Mouse (Mus musculus) NIH3T3 (cell line): ENCODE results near the gene Ccdc85b.
"Not testable (repeated sequence)": the region's sequence is repeated elsewhere in the genome, so short reads cannot be mapped to it uniquely, and the experiment has no call there.

Experiments used
- DNase-seq: peaks from one replicate; pipeline ENCODE4 v3.0.0-alpha.2; 2012; ENCODE audit warnings: low read depth

The Ccdc85b gene

DNA sequence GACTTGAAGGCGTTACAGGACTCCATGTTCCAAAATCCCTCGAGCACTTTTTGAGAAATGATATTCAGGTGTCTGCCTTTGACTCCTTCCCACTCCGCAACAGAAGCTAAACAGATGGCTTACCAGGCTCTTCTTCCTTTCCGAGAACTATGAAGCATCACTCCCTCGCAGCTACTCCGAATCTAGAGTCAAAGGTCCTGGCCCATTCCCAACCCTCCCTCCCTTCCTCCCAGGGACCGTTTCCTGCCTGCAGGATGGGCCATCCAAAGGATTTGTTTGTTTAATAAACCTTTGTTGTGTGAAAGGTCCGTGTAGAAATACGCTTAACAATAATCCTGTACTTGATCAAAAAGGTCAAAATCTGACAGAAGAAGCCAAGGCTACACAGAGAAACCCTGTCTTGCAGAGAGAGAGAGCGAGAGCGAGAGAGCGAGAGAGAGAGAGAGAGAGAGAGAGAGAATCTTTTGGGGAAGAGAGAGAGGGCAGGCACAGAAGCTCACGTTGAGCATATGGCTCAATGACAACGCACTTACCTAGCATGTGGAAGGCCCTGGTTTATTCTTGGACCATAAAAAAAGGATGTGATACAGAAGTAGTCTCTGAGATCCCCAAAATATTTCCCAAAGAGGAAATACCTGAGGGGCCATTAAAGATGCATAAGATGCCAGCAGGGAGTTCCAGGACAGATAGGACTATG lies at the start of gene Ccdc85b:
TSS of gene Ccdc85b (minus strand) at position 149 of the 697 bp plus-strand sequence.
- DNase-seq: no peak

DNA sequence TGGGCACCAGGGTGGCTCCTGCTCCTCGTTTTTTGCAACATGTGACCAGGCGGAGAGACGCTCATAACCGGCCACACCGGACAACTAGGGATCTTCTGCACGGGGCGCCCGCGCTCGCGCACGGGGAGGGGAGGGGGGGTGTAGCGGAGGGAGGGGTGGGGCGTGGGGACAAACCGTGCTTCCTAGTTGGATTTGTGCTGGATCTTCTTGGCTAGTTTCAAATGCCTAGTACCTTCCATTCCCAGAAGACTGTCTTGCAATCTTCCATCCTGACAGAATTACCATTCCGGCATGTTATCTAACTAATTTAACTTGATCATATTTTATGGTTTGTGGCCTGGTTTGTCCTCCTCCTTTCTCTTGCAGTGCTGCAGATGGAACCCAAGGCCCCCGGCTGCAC lies 46.0 kb upstream of the Ccdc85b start, which contains the start of gene 1700020D05Rik:
TSS of gene 1700020D05Rik (minus strand) at position 101 of the 400 bp plus-strand sequence.
- peak; percentile 43 for DNase-seq

DNA sequence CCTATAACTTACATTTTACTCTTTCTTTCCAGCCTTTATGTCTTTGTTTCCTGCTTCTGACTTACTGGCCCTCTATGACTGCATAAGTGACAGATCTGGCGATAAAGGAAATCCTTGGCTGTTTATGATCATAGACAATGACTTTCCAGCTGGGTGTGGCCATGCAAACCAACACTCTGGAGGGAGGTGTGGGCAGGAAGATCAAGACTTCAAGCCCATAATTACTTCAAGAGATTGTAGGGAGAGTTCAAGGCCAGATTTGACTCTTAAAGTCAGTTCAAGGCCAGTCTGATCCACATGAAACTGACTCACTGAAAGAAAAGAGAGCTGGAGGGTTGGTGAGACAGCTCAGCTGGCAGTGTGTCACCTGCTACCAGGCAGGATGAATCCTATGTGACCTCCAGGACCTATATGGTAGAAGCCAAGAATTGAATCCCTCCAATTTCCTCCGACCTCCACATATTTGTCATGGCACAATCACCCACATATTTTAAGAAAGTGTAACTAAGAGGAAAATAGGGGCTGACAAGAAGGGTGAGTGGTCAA lies 42.7 kb upstream of the Ccdc85b start:
- DNase-seq: no peak

DNA sequence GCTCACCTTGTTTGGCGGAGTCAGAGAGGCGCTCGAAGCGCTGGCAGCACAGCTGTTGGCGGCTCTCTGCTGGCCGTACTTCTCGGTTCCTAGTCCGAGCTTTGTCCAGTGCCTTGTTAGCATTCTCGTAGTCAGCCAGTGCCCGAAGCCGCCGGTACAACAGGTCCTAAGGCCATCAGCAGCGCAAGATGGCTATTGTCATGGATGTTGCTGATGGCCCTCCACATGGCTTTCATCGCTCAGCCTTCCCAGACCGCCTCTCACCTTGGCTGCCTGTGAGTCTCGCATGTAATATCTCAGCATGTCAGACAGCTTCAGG lies 38.3 kb upstream of the Ccdc85b start:
- no peak for DNase-seq

GRCm38 (mm10) chr19:5495353-5496051 lies 37.8 kb upstream of the Ccdc85b start:
- DNase-seq: no peak

DNA sequence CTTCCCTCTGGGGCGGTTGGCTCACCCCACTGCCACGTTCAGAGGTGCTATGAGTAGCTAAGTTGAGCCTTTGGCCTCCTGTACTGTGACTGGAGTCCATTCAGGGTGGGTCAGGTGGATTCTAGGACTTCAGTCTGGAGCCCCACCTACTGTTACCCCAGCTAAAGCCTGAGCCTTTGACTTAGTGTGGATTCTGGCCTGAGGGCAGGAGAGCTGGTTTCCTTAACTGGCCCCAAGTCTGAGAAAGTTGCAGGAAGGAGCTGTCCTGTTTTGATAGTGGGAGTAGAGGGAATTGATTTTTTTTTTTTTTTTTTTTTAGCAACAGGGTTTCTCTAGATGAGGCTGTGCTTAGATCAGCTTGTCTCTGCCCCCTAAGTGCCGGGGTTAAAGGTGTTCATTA lies 36.6 kb upstream of the Ccdc85b start:
- DNase-seq: no peak

DNA sequence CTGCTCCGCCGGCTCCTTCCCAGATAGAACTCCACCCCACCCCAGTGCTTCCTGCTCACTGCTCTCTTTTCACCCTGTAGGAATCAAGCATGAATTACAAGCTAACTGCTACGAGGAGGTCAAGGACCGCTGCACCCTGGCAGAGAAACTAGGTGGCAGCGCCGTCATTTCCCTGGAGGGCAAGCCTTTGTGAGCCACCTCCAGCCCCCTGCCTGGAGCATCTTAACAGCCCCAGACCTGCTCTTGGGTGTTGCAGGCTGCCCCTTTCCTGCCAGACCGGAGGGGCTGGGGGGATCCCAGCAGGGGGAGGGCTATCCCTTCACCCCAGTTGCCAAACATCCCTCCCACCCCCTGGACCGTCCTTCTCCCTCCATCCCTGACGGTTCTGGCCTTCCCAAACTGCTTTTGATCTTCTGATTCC lies 35.6 kb upstream of the Ccdc85b start:
- not testable (repeated sequence) for DNase-seq

- no peak for DNase-seq
These were observed 34.9 kb upstream of the Ccdc85b start for GRCm38 (mm10) chr19:5492641-5493040.

DNA sequence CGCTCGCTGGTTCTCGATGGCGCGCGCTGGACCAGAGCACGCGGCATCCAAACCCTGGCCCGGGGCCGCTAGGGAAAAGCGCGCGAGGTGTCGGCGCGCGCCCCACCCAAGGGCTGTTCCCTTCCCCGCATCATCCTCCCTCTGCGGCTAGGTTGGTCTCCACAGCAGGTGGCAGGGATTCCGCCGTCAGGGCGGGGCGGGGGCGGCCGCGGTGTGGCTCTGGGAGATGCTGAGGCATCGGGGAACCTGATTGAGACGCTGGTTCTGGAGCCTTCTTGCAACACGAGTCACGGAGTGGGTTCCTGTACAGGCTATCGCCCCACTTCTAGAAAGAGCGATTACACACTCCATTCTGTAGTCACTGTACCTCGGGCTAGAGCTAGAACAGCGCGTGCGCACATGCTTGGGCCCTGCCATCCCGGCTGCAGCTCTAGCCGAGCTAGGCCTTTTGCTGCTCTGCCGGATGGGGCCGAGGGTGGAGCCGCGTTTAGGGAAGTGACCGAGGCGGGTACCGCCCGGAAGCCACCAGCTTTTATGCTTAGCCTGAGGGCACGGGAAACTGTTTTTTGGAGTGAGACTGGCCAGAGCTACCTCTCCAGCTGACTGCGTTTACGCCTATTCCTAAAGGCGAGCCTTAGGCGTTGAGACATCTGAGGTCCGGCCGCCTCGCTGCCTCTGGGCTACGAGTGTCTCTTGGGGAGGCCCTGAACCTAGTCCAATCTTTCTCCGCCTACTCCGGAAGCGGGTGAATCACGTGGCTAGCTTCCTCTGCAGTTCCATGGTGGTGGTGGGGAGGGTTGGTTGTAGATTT lies 33.4 kb upstream of the Ccdc85b start:
- peak; percentile 94 for DNase-seq

DNA sequence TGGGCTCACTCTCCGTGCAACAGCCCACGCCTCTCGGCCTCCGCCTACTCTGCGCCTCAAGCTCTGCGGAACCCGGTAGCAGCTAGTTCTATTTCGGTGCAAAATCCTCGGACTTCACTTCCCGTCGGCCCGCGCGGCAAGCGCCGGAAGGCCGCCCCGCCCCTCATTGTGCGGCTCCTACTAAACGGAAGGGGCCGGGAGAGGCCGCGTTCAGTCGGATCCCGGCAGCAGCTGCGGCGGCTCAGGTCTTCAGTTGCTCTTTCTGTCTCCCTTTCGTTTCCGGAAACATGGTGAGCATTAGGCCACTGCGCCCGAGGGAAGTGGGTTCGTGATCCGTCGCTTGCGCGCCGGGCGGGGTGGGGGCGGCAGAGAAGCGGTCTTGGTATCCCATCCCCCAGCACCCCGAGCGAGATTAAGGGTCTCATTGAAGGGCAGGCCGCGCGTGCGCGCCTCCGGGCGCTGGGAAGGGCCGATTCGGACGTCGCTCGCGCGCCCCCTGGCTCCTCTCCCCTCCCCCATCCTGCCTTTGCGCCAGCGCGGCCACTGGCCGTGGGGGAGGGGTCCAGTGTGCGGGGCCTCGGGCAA lies 32.7 kb upstream of the Ccdc85b start, which contains the start of gene Cfl1:
TSS of gene Cfl1 (plus strand) at position 143 of the 585 bp plus-strand sequence.
- DNase-seq: peak; percentile 99

DNA sequence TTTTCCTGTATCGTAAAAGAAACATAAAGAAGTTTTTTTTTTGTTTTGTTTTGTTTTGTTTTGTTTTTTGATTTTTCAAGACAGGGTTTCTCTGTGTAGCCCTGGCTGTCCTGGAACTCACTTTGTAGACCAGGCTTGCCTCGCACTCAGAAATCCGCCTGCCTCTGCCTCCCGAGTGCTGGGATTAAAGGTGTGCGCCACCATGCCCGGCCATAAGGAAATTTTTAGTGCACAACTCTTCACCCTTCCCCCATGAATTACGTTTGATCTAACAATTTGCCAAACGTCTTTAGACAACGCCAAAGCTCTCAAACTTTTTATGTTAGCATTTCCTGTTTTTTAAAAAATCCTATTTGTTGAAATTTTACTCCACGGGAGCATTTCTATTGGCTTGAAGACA lies 32.0 kb upstream of the Ccdc85b start:
- DNase-seq: not testable (repeated sequence)

DNA sequence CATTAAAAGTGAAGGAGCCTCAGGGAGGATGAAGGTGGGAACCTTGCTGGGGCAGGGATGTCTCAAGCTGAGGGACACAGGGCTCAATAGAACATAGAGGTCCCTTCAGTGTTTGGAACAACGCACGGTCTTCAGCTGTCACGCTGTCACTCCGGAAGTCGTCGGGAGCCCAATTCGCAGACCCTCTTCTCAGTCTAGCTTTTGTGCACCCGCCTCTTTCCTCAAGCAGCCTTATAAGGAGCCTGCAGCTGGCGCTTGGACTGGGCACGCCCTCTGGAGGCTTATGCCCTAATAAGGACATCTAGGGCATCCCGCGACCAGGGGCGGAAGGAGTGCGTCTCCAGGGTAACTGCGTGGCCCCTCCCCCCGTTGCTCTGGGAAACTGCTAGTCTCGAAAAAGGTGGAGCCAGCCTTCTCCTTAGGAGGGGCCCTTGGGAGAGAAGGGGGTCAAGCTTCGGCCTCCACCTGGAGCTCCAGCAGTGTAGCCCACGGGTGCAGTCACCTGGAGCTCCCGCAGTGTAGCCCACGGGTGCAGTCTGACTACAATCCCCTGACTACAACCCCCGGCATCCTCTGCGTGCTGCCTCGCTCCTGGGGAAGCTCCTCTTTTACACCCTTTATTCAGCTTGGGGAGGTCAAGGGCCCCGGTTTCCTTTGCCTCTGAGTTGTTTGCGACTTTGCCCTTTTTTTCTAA lies 31.3 kb upstream of the Ccdc85b start:
- peak; percentile 100 for DNase-seq

GRCm38 (mm10) chr19:5487768-5488550 lies 30.3 kb upstream of the Ccdc85b start, which contains the start of gene Mus81:
TSS of gene Mus81 (minus strand) at chr19:5488402.
- peak; percentile 99 for DNase-seq

GRCm38 (mm10) chr19:5486771-5487170 lies 29.1 kb upstream of the Ccdc85b start:
- no peak for DNase-seq

- DNase-seq: no peak
These were observed 28.6 kb upstream of the Ccdc85b start for GRCm38 (mm10) chr19:5486286-5486685.

GRCm38 (mm10) chr19:5485821-5486220 lies 28.1 kb upstream of the Ccdc85b start:
- DNase-seq: no peak

- no peak for DNase-seq
These were observed 27.7 kb upstream of the Ccdc85b start for GRCm38 (mm10) chr19:5485371-5485770.

DNA sequence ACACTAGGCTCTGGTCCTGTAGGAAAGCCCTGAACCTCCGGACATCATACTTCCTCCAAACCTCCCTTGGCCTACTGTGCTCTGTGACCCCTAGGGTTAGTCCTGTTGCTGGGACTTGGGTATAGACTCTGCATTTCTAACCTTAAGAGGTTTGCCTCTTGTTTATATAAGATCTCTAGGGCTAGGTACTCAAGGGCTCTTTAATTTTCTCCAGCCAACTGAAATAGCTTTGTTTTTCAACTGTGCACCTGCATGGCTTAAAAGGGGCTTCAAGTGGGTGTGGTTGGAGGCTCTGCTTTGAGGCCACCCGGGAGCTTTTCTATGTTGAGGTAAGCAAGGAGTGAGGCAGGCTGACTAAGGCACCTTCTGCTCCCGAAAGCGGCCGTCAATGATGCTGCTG lies 26.8 kb upstream of the Ccdc85b start:
- no peak for DNase-seq

GRCm38 (mm10) chr19:5483386-5484359 lies 26.0 kb upstream of the Ccdc85b start:
- no peak for DNase-seq
